Mouse (Mus musculus) forelimb bud, embryonic 11.5 days (tissue): ENCODE measurements at regions not wholly inside any gene's neighbourhood (a gene's known extent, or its start where the extent isn't known, plus 50 kb on each side); places are given as distances from the start of the nearest gene placed in this dataset.

ENCODE experiments used
- DNase-seq: peaks from one replicate; pipeline ENCODE4 v3.0.0-alpha.2; 2012; ENCODE audit warnings: low read depth, low spot score

DNA sequence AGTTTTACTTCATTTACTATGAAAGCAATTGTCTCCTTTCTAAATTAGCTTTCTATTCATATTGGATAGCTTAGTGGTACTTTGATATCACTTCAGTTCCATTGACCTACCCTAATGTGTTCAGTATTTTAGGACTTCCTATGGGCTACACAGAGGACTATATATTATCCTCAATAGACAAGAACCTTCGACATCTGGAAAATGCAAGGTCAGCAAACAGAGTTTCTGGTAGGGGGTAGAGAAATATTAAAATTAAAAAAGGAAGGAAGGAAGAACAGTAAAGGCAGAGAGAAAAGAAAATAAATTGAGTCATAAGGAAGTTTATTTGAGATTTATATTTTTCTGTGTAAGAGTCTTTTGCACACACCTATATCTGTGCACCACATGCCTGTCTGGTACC is 107.4 kb upstream of the Insig1 start:
- no peak for DNase-seq

DNA sequence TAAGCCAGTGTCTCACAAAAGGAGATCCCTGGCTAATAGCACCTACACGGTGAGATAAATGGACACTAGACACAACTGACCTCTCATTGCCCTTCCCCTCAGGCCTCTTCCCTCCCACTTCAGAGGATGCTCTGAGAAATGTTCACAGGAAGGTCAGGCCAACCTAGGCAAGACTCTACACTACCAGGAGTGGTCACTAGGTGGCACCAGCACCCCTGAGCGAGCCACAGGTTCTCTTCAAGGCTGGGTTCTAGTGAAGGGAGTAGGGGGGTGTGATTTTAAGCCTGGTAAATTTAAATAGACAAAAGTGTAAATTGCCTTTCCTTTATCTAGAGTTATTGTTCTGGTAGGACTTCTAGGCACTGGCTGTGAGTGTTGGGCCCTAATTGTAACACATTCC is 76.0 kb upstream of the Insig1 start:
- DNase-seq: peak; percentile 53

DNA sequence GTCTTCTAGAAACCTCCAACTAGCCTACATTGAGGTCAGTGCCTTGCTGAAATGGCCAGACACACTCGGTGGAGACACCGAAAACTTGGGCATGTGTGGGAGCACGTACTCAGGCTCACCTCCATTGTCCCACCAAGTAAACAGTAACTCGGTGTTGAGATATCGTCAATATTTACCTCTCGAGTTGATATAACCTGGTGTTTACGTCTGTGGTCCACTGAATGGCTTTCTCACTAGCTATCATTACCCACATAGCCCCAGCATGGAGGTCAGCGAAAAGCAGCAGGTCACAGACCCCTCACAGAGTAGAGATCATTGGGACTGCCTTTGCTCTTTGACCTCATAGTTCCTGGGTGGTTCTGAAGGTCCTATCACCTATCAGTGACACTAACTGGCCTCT is 73.4 kb upstream of the Insig1 start:
- DNase-seq: no peak

DNA sequence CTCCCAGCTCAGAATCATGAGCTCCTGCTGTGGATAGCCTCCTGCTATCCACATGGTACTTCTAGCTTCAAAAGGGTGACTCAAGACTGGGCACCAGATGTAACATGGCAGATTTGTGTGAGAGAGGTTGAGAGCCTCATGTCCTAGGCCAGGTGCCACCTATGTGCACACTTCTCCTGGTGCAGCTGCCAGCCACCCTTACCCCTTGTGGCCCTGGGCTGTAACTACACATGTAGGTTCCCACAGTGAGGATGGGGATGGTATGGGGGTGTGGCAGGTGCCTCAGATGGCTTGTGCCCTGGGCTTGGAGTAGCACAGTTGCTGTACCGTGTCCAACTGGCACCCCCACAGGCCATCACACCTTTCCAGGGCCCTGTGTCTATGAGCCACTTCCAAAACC is 68.2 kb upstream of the Insig1 start:
- no peak for DNase-seq

DNA sequence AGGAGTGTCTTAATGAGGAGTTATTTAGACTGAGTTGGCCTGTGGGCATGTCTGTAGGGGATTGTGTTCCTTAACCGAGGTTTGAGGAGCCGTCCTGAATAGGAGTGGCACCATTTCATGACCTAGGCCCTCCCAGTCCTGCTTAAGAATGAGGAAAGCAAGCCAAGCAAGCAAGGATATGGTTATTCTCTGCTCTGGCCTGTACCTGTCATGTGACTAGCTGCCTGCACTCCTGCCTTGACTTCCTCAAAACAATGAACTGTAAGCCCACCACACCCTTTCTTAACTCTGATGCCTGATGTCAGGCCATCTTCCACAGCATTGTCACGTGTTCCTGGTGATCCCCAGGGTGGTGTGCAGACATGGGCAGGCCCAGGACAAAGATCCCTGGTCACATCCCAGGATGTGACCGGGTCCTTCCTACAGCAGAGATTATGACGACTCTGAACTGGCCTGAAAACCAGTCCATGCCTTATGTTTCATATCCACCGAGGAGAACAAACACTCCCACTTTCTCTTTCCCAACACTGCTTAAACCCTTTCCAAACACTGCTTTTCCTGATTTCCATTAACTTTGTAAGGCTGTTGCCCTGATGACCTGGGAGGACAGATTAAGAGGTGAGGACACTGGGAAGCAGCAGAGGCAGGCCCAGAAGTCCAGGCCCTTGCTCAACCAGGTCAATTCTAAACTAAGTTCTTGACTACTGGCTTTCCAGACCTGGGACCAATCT is 67.2 kb upstream of the Insig1 start:
- no peak for DNase-seq

DNA sequence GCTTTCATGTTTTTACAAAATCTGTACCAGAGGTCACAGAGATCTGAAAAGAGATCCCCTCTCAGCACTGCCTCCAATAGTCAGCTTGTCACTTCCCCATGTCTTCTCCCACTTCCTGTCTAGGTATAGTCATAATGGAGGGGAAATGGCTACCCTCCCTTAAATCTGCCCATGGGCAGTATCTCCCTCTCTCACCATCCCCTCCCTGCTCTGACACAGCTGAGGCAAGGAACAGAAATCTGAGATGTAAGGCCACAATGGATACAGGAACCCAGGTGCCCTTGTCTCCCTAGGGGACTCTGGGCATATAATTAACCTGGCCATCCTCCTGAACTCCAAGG is 66.7 kb upstream of the Insig1 start:
- DNase-seq: no peak

DNA sequence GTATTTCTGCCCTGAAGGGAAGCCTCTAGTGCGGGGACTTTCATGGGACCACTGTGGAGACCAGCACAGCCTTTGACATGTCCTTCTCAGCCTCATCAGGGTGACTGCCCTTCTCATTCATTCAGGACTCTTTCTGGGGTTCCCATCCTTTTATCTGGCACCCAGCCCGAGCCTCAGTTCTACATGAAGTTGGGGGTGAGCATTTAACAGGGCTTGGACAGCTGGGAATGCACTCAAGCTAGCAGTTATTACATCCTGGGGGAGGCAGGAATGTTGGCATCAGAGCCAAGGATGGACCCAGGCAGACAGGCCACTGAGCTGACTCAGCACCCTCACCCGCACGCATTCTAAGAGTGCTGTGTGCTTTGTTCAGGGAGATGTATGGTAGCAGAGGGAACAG is 61.8 kb upstream of the Insig1 start:
- DNase-seq: no peak

DNA sequence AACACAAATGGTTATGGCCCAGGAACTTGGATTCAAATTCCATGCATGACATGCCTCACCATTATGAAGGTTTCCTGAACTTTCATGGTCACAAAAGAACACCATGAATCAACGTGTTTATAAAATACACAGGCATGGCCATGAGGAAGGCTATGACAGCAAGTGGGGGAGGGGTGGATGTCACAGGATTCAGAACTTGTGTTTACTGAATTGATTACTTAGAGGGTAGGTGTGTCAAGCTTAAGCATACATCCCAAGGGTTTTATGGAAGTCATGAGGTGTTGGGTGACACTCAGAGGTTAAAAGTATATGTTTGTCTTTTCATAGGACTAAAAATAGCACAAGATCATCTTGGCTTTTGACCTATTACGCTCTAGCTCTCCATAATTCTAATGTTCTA is 61.3 kb upstream of the Insig1 start:
- DNase-seq: no peak

DNA sequence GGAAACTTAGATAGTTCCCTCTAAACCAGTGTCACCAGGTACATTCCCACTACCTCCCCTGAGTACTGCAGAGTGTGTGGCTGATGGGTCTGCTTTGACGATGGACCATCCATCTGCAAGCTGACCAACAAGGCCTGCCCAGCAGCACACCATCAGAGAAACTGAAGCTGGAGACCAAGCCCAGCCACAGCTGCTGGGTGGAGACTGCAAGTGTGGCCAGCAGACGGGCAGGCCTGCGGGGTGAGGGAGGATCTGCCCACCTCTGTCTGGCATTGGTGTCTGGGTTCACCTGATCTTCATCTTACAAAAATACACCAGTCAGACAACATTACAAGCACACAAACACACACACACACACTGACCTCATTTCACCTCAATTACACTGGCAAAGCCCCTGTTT is 60.6 kb upstream of the Insig1 start:
- DNase-seq: no peak

DNA sequence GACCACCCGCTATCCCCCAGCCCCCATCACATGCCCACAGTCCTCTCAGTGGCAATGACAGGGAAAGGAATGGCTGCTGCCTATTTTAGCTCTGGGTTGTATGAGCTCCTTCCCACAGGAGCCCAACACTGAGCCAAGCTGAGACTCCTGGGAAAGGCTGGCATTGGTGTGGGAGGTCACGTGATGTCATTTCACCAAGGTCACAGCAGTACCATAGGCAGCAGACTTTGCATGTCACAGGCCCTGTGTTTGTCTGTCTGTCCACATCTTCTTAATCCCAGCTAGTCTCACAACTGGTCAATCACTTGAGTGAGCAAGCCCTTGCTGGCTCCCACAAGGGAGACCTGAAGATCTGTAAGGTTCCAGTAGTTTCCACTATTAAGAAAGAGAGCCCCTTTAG is 58.7 kb upstream of the Insig1 start:
- DNase-seq: no peak

DNA sequence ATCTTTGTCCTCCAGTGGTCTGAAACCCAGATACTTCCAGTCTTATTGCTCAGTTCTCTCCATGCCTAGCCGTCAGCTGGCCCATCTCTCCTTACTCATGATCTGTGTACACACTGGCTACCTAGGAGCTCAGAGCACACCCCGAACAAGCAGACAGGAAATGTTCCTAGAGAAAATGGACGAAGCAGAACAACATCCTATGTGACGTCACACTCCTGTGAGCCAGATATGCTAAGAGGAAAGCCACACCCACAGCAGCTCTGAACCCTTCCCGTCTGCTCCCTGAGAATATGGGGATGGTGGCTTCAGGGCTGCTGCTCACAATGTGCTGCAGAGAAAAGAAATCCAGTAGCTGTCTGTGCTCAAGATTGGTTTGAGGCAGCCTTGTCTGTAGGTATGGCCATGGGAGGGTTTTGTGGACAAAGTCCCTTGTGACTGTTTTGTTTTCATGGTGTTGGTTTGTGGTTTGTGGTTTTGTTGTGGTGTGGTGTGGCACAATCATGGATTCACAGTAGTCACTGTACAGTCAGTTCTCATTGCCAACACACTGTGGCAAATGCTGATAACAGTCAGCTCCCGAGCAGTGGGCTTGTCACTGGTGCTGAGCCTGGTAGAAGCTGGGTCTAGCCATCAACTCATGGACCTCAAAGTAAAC is 57.4 kb upstream of the Insig1 start:
- no peak for DNase-seq

DNA sequence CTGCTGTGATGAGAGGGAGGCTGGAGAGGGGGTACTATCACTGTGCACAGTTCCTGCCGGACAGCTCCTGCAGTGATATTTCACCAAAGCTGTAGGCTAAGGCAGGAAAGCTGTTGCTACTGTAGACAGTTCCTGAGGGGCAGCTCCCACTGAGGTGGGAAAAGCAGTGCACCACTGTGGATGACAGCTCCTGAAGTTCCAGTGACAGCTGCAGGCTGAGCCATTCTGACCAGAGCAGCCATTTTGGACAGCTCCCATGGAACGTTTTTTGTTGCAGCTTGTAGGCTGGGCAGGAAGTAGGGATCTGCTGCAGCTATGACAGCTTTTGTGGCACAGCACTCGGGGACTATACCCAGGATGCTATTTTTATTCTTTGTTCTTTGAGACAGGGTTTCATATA is 51.3 kb upstream of the Insig1 start:
- no peak for DNase-seq
